Mouse (Mus musculus) skeletal muscle tissue, adult 2 months (tissue): ENCODE results near the gene Tenm4.

Experiments used
- DNase-seq: peaks from one replicate; pipeline ENCODE4 v3.0.0-alpha.2; 2012; ENCODE audit warnings: low read depth, low spot score

Tenm4 gene

GRCm38 (mm10) chr7:96806561-96806960 is 635.5 kb downstream of the Tenm4 start:
- DNase-seq: no peak

- no peak for DNase-seq
Measured at GRCm38 (mm10) chr7:96807281-96808058, 636.4 kb downstream of the Tenm4 start.

- no peak for DNase-seq
Measured at GRCm38 (mm10) chr7:96808059-96808646, 637.1 kb downstream of the Tenm4 start.

- DNase-seq: no peak
Measured at GRCm38 (mm10) chr7:96811691-96812090, 640.6 kb downstream of the Tenm4 start.

- DNase-seq: no peak
Measured at GRCm38 (mm10) chr7:96813036-96813435, 642.0 kb downstream of the Tenm4 start.

GRCm38 (mm10) chr7:96813497-96814400 is 642.7 kb downstream of the Tenm4 start:
- DNase-seq: peak; percentile 52

GRCm38 (mm10) chr7:96814581-96814980 is 643.5 kb downstream of the Tenm4 start:
- no peak for DNase-seq

- peak; percentile 38 for DNase-seq
Measured at GRCm38 (mm10) chr7:96817030-96817674, 646.1 kb downstream of the Tenm4 start.

GRCm38 (mm10) chr7:96818236-96818916 is 647.3 kb downstream of the Tenm4 start:
- DNase-seq: no peak

GRCm38 (mm10) chr7:96819538-96819937 is 648.5 kb downstream of the Tenm4 start:
- no peak for DNase-seq

- DNase-seq: no peak
Measured at GRCm38 (mm10) chr7:96820343-96820742, 649.3 kb downstream of the Tenm4 start.

GRCm38 (mm10) chr7:96826101-96826500 is 655.1 kb downstream of the Tenm4 start:
- DNase-seq: no peak

- no peak for DNase-seq
Measured at GRCm38 (mm10) chr7:96826672-96827071, 655.6 kb downstream of the Tenm4 start.

- DNase-seq: peak; percentile 33
Measured at GRCm38 (mm10) chr7:96832551-96832950, 661.5 kb downstream of the Tenm4 start.

GRCm38 (mm10) chr7:96833012-96833411 is 662.0 kb downstream of the Tenm4 start:
- DNase-seq: no peak

GRCm38 (mm10) chr7:96834681-96835289 is 663.7 kb downstream of the Tenm4 start:
- DNase-seq: peak; percentile 71

GRCm38 (mm10) chr7:96835313-96835712 is 664.3 kb downstream of the Tenm4 start:
- DNase-seq: no peak

- DNase-seq: no peak
Measured at GRCm38 (mm10) chr7:96838271-96838841, 667.3 kb downstream of the Tenm4 start.

- DNase-seq: no peak
Measured at GRCm38 (mm10) chr7:96838926-96839325, 667.9 kb downstream of the Tenm4 start.

GRCm38 (mm10) chr7:96839586-96839985 is 668.5 kb downstream of the Tenm4 start:
- DNase-seq: no peak
